Mouse (Mus musculus): ENCODE results near the gene Caly. TPM values are rescaled to one million over a fixed set of nuclear protein-coding genes. Genes with fewer than 3 reads are reported as not detected.

Gene Caly
- polyA plus RNA-seq, 1 experiment from 2014 or later = 0.91 TPM

DNA sequence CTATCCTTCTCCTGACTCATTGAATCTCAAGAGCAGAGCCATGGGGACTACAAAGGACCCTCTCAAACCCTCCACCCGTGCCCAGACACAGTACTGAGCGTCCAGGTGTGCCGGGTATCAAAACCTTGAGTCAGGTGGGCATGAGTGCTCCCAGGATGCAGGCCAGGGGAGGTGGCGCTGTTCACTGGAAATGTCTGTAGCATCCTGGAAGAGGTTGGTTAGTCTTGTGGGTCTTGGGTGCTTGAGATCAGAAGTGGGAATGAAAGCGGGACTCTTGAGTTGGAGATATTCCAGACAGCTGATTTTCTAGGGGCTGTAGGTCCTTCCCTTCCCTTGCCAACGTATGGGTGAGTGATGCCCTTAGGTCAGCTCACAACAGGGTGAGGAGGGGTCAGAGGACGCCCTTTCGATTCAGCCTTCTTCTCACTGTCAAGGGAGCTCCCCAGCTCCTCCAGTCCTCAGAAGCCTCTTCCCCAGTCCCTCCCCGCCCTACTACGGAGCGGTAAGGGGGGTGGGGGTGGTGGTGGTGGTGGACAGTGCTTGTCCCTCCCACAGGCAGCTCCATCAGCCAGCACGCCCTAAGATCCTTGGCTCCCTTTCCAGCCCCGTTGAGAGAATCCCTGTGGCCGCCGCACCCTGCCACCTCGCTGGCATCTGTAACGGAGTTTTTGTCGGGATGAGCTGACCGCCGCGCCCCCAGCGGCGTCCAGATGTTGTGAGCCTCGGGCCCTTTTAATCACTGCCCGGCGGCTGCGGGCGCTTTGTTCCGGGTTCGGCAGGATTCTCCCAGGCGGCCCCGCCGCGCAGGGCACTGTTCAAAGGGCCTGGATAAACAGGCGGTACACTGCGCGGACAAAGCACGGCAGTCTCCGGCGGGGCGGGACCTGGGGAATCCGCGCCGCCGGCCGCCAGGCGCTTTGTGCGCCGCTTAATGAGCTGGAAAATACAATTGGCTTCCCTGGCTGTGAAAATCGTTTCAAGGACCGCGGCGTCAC is 24.6 kb downstream of the Caly start:
- H3K4me3 ChIP-seq (ENCODE audit: low read length) = peak overlapping the region; percentile 43
- no peaks in the 10 kb centered on the region for H3K9me3 ChIP-seq (ENCODE audit: control insufficient read depth, low read length)
- H3K27ac ChIP-seq (ENCODE audit: low read depth, low read length) = no peak overlapping the region
- peak overlapping the region; percentile 72 for H3K4me2 ChIP-seq (replicated peaks; ENCODE audit: low read depth, low read length)
- WGBS = 2% methylated on average over 53 of the region's 53 CpGs
- H3K36me3 ChIP-seq (ENCODE audit: control insufficient read depth, insufficient read depth, low read length) = no peaks in the 10 kb centered on the region
- peaks cover 13% of the 10 kb centered on the region; the same call in 1 of the 2 replicates for H3K4me1 ChIP-seq (ENCODE audit: control insufficient read depth, insufficient read depth, low read length)
- H3K9ac ChIP-seq (ENCODE audit: low read depth, low read length) = peak overlapping the region; percentile 60
- H3K27me3 ChIP-seq (ENCODE audit: control insufficient read depth, insufficient read depth, low read length) = peaks cover 63% of the 10 kb centered on the region
- peak; percentile 59 for ATAC-seq (ENCODE audit: low FRiP score, low TSS enrichment)

DNA sequence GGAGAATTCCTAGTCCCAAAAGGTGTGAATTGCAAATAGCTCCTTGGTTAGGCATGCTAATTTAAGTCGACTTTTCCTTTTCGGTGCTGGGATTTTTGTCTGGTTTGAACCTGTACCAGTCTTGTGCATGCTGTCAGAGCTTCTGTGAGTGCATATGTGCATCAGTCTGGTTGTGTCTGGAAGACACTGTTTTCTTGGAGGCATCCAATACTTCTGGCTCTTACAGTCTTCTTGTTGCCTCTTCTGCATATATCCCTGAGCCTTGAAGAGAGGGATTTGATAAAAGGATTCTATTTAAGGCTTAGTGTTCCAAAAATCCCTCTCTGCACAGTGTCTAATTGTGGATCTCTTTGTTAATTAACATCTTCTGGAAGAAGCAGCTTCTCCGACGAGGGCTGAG is 28.2 kb downstream of the Caly start:
- WGBS = 81% methylated on average over 4 of the region's 4 CpGs

DNA sequence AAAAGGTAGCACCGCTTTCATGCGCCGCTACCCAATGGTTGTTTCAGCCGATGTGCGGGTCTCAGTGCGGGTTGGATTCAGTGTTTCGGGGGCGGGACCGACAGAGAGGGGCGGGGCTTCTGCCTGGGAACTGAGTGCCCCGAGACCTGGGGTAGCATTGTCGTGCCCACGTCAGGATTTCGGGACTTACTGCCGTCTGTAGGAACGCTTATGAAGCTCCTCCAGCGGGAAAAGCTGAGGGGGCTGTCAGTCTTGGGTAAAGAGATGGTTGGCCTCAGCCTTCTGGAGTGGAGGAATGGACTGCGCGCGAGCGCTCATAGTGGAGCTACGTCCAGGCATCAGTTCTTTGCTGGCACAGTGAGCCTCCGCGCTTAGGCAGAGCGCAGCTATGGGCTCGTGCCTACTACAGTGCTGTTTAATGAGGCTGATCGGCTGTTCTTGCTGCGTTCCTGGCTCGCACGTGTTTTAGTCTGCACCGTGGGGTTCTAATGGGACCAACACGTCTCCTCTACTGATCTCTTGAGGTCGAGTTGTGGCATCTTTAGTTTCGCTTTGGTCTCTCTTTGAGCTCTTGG is 33.1 kb downstream of the Caly start:
- no peaks in the 10 kb centered on the region for H3K36me3 ChIP-seq (ENCODE audit: control insufficient read depth, insufficient read depth, low read length)
- no peak overlapping the region for H3K27ac ChIP-seq (ENCODE audit: low read depth, low read length)
- no peak overlapping the region for H3K9ac ChIP-seq (ENCODE audit: low read depth, low read length)
- peak overlapping the region; percentile 56 for H3K4me2 ChIP-seq (replicated peaks; ENCODE audit: low read depth, low read length)
- peak; percentile 43 for ATAC-seq (ENCODE audit: low FRiP score, low TSS enrichment)
- H3K9me3 ChIP-seq (ENCODE audit: control insufficient read depth, low read length) = no peaks in the 10 kb centered on the region
- H3K4me1 ChIP-seq (ENCODE audit: control insufficient read depth, insufficient read depth, low read length) = peaks cover 4% of the 10 kb centered on the region; the same call in 1 of the 2 replicates
- WGBS = under 1% methylated on average over 34 of the region's 34 CpGs
- H3K4me3 ChIP-seq (ENCODE audit: low read length) = peak overlapping the region; percentile 38
- H3K27me3 ChIP-seq (ENCODE audit: control insufficient read depth, insufficient read depth, low read length) = peaks cover 81% of the 10 kb centered on the region

More for the DNA sequence above, 28.2 kb downstream of the Caly start:
- peaks cover 5% of the 10 kb centered on the region; the same call in 1 of the 2 replicates for H3K4me1 ChIP-seq (ENCODE audit: control insufficient read depth, insufficient read depth, low read length)
- no peak overlapping the region for H3K4me2 ChIP-seq (replicated peaks; ENCODE audit: low read depth, low read length)
- no peak overlapping the region for H3K27ac ChIP-seq (ENCODE audit: low read depth, low read length)
- no peak overlapping the region for H3K4me3 ChIP-seq (ENCODE audit: low read length)
- no peak overlapping the region for H3K9ac ChIP-seq (ENCODE audit: low read depth, low read length)
- no peaks in the 10 kb centered on the region for H3K36me3 ChIP-seq (ENCODE audit: control insufficient read depth, insufficient read depth, low read length)
- H3K9me3 ChIP-seq (ENCODE audit: control insufficient read depth, low read length) = no peaks in the 10 kb centered on the region
- H3K27me3 ChIP-seq (ENCODE audit: control insufficient read depth, insufficient read depth, low read length) = peaks cover 67% of the 10 kb centered on the region
- no peak for ATAC-seq (ENCODE audit: low FRiP score, low TSS enrichment)

DNA sequence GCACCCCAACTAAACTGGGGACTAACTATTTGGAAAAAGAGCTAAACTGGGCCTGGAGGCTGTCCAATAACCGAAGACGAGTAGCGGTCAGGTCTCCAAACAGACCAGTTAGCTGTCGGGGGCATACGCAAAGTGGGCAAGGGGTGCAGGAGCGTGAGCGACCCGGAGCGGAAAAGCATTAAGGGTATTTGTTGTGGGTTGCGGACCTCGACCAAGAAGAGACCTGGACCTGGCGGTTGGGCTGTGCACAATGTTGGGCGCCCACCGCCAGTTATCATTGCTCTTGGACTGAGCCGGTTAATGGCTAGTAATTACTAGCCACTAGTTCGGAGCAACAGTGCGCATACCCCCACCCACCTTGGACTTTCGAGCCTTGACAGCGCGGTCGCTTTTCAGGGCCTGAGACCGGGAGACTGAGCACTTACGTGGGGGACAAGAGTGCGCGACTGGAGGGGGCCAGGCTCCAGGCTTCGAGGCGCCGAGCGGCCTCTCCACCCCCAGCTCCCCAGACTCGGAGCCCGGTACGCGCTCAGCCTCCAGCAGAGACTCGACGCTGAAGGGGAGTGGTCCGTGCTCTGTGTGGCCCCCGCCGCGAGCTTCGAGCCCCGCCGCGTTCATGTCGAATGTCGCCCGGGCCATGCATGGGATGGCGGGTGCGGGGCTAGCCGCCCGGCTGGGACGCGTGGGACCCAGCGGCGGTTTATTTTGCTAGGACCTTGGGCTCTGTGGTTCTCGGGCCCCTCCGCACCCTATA is 33.8 kb downstream of the Caly start, which contains the start of gene Msx3:
Gene Msx3 (minus strand): TSS at position 729 of the 754 bp plus-strand sequence.
- peaks cover 4% of the 10 kb centered on the region; the same call in 1 of the 2 replicates for H3K4me1 ChIP-seq (ENCODE audit: control insufficient read depth, insufficient read depth, low read length)
- no peak within 1 kb of the TSS for H3K9ac ChIP-seq (ENCODE audit: low read depth, low read length)
- peak within 1 kb of the TSS; percentile 56 for H3K4me2 ChIP-seq (replicated peaks; ENCODE audit: low read depth, low read length)
- H3K27me3 ChIP-seq (ENCODE audit: control insufficient read depth, insufficient read depth, low read length) = peaks cover 83% of the 10 kb centered on the region
- under 1% methylated on average over 56 of the region's 56 CpGs for WGBS
- peak; percentile 54 for ATAC-seq (ENCODE audit: low FRiP score, low TSS enrichment)
- peak within 1 kb of the TSS; percentile 38 for H3K4me3 ChIP-seq (ENCODE audit: low read length)
- H3K36me3 ChIP-seq (ENCODE audit: control insufficient read depth, insufficient read depth, low read length) = no peaks in the 10 kb centered on the region
- no peak within 1 kb of the TSS for H3K27ac ChIP-seq (ENCODE audit: low read depth, low read length)
- H3K9me3 ChIP-seq (ENCODE audit: control insufficient read depth, low read length) = no peaks in the 10 kb centered on the region

DNA sequence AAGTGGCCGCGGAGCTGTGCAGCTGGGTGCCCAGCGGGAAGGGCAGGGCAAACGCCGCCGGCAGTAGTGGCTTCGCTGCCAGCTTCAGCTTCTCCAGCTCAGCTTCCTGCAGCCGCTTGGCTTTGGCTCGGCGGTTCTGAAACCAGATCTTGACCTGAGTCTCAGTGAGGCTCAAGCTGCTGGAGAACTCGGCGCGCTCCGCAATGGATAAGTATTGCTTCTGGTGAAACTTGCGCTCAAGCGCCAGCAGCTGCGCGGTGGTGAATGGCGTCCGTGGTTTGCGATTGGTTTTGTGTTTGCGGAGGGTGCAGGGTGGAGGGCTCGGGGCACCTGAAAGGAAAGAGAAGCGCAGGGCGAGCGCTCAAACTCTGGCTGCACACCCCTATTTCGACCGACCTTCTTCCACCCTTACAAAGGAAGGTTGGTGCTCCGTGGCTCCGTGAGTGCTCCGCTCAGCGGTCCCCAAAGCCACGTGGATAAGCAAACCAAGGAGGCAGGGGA is 34.5 kb downstream of the Caly start:
- Histone ChIP-seq H3K4me1 (ENCODE audit: control insufficient read depth, insufficient read depth, low read length) (peaks cover 4% of the 10 kb centered on the region; the same call in 1 of the 2 replicates), H3K27me3 (ENCODE audit: control insufficient read depth, insufficient read depth, low read length) (peaks cover 79% of the 10 kb centered on the region), H3K4me3 (ENCODE audit: low read length) (peak overlapping the region; percentile 38), H3K27ac (ENCODE audit: low read depth, low read length) (no peak overlapping the region), H3K9me3 (ENCODE audit: control insufficient read depth, low read length) (no peaks in the 10 kb centered on the region), H3K4me2 (replicated peaks; ENCODE audit: low read depth, low read length) (peak overlapping the region; percentile 36), H3K9ac (ENCODE audit: low read depth, low read length) (no peak overlapping the region), H3K36me3 (ENCODE audit: control insufficient read depth, insufficient read depth, low read length) (no peaks in the 10 kb centered on the region)
- ATAC-seq (ENCODE audit: low FRiP score, low TSS enrichment) = no peak
- 2% methylated on average over 33 of the region's 33 CpGs for WGBS

DNA sequence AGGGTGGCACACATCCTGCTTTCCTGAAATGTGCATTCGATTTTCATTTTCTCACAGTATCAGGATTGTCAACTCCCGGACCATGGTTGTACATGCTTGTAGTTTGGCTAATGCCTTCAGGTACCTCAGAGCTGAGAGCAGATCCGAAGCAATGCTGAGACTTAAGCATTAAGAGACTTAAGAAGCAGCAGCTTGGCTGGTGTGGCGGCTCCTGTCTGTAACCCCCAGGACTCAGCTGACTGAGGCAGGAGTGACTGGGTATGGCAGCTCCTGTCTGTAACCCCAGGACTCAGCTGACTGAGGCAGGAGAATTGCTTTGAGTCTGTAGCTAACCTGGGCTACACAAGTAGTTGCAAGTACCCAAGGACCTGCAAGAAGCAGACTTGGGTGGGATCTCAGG is 36.8 kb downstream of the Caly start:
- no peak overlapping the region for H3K4me3 ChIP-seq (ENCODE audit: low read length)
- H3K27ac ChIP-seq (ENCODE audit: low read depth, low read length) = no peak overlapping the region
- WGBS = 87% methylated on average over 4 of the region's 4 CpGs
- 0 out of 2 replicates have a peak overlapping the region, but pooled peaks have one; percentile 12 for H3K9ac ChIP-seq (ENCODE audit: low read depth, low read length)
- peaks cover 4% of the 10 kb centered on the region; the same call in 1 of the 2 replicates for H3K4me1 ChIP-seq (ENCODE audit: control insufficient read depth, insufficient read depth, low read length)
- H3K9me3 ChIP-seq (ENCODE audit: control insufficient read depth, low read length) = no peaks in the 10 kb centered on the region
- ATAC-seq (ENCODE audit: low FRiP score, low TSS enrichment) = no peak
- H3K36me3 ChIP-seq (ENCODE audit: control insufficient read depth, insufficient read depth, low read length) = peaks cover 7% of the 10 kb centered on the region; the same call in 1 of the 2 replicates
- peaks cover 59% of the 10 kb centered on the region for H3K27me3 ChIP-seq (ENCODE audit: control insufficient read depth, insufficient read depth, low read length)
- H3K4me2 ChIP-seq (replicated peaks; ENCODE audit: low read depth, low read length) = no peak overlapping the region

DNA sequence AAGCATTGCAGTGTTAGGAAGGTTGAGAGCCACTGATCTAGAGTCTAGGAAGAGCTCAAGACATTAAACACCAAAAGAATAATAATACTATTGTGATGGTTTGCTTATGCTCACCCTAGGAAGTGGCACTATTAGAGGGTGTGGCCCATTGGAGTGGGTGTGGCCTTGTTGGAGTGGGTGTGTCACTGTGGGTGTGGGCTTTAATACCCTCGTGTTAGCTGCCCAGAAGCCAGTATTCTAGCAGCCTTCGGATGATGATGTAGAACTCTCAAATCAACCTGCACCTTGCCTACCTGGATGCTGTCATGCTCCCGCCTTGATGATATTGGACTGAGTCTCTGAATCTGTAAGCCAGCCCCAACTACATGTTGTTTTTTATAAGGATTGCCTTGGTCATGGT is 39.6 kb downstream of the Caly start:
- Histone ChIP-seq H3K27ac (ENCODE audit: low read depth, low read length) (no peak overlapping the region), H3K4me1 (ENCODE audit: control insufficient read depth, insufficient read depth, low read length) (no peaks in the 10 kb centered on the region), H3K27me3 (ENCODE audit: control insufficient read depth, insufficient read depth, low read length) (peaks cover 31% of the 10 kb centered on the region), H3K36me3 (ENCODE audit: control insufficient read depth, insufficient read depth, low read length) (peaks cover 19% of the 10 kb centered on the region; the same call in 1 of the 2 replicates), H3K4me3 (ENCODE audit: low read length) (no peak overlapping the region), H3K4me2 (replicated peaks; ENCODE audit: low read depth, low read length) (no peak overlapping the region), H3K9me3 (ENCODE audit: control insufficient read depth, low read length) (no peaks in the 10 kb centered on the region), H3K9ac (ENCODE audit: low read depth, low read length) (no peak overlapping the region)
- WGBS = 60% methylated on average over 3 of the region's 3 CpGs
- no peak for ATAC-seq (ENCODE audit: low FRiP score, low TSS enrichment)

DNA sequence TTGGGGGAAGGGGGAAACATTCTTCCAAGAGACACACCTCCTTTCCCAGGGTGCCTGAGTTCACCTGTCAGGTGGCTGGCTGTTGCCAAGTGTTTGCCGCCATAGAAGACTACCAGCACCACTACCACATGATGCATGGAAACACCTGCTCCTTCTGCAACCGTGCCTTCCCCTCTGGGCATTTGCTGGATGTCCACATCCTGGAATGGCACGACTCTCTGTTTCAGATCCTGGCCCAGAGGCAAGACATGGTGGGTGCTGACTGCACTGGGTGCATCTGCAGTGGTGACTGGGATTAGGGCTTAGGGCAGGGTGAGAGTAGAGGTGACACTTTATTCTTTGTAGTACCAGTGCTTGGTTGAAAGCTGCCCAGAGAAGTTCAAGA is 45.2 kb downstream of the Caly start:
- peak overlapping the region; percentile 89 for H3K4me2 ChIP-seq (replicated peaks; ENCODE audit: low read depth, low read length)
- 66% methylated on average over 3 of the region's 3 CpGs for WGBS
- H3K9me3 ChIP-seq (ENCODE audit: control insufficient read depth, low read length) = no peaks in the 10 kb centered on the region
- peaks cover 35% of the 10 kb centered on the region for H3K36me3 ChIP-seq (ENCODE audit: control insufficient read depth, insufficient read depth, low read length)
- no peaks in the 10 kb centered on the region for H3K4me1 ChIP-seq (ENCODE audit: control insufficient read depth, insufficient read depth, low read length)
- peak overlapping the region; percentile 84 for H3K4me3 ChIP-seq (ENCODE audit: low read length)
- H3K27me3 ChIP-seq (ENCODE audit: control insufficient read depth, insufficient read depth, low read length) = no peaks in the 10 kb centered on the region
- peak; percentile 5; the same call in 1 of the 2 replicates for ATAC-seq (ENCODE audit: low FRiP score, low TSS enrichment)
- no peak overlapping the region for H3K27ac ChIP-seq (ENCODE audit: low read depth, low read length)
- H3K9ac ChIP-seq (ENCODE audit: low read depth, low read length) = peak overlapping the region; percentile 85; the same call in 1 of the 2 replicates

Data from kidney, embryonic 14.5 days (tissue).